Mouse (Mus musculus) lung, adult 2 months (tissue): ENCODE results near the gene Tusc2. TPM values are rescaled to one million over a fixed set of nuclear protein-coding genes. Genes with fewer than 3 reads are reported as not detected.
"Not testable (repeated sequence)": the region's sequence is repeated elsewhere in the genome, so short reads cannot be mapped to it uniquely, and the experiment has no call there.

Experiments used
- DNase-seq: peaks from one replicate; pipeline ENCODE4 v3.0.0; 2022
- H3K4me1 ChIP-seq: fragments of 200-500 bp; 2 replicates; pipeline ENCODE4 v1.6.1; 2011; ENCODE audit warnings: low read length; ENCODE audit not compliant: control insufficient read depth, insufficient read depth
- H3K4me3 ChIP-seq: fragments of 200-500 bp; replicated peaks from 2 replicates; pipeline ENCODE3; 2011; ENCODE audit warnings: low read depth, mild to moderate bottlenecking, control low read depth, low read length; ENCODE audit errors: extremely low read depth
- CTCF ChIP-seq: fragments of 200-500 bp; IDR thresholded peaks from 2 replicates; pipeline ENCODE4 v1.5.1; 2011; ENCODE audit warnings: mild to moderate bottlenecking, low read length, control low read depth; ENCODE audit not compliant: insufficient read depth
- POLR2A ChIP-seq: fragments of 200-500 bp; IDR thresholded peaks from 2 replicates; pipeline ENCODE4 v1.6.1; 2011; ENCODE audit warnings: low read depth, mild to moderate bottlenecking, control low read depth, low read length, borderline replicate concordance; ENCODE audit errors: extremely low read depth
- WGBS: fragments of 180-500 bp; shearing (Covaris S2); methylation state at CpG from one replicate; pipeline ENCODE4 v1.1.7; 2018; 5-methylcytosine and 5-hydroxymethylcytosine counted together
- polyA plus RNA-seq: library from polyadenylated mRNA; depleted of rRNA; stranded (reverse); fragments of >200 nt; gene quantifications from 2 replicates; pipeline ENCODE4 v1.2.3, GENCODE M21; 2012

The Tusc2 gene
- polyA plus RNA-seq, 1 experiment: 46.7 TPM

GRCm38 (mm10) chr9:107566855-107567254 is 3.8 kb downstream of the Tusc2 start:
- peaks cover 17% of the 10 kb centered on the region for H3K4me1 ChIP-seq
- H3K4me3 ChIP-seq: peak overlapping the region; percentile 76
- DNase-seq: peak; percentile 48
- WGBS: 38% methylated on average over 3 of the region's 3 CpGs
- TF ChIP-seq POLR2A (peak; percentile 51; the same call in 1 of the 2 replicates), CTCF (no peak)

- Histone ChIP-seq H3K4me3 (peak within 1 kb of the TSS; percentile 91), H3K4me1 (peaks cover 20% of the 10 kb centered on the region)
- WGBS: 25% methylated on average over 18 of the region's 18 CpGs
- DNase-seq: peak; percentile 49
- TF ChIP-seq CTCF: no peak
- TF ChIP-seq POLR2A: peak; percentile 85; the same call in 1 of the 2 replicates
Measured at GRCm38 (mm10) chr9:107567702-107568319, 4.8 kb downstream of the Tusc2 start, which contains the start of gene Hyal2. Gene Hyal2, plus strand, starts transcription at chr9:107567945.

DNA sequence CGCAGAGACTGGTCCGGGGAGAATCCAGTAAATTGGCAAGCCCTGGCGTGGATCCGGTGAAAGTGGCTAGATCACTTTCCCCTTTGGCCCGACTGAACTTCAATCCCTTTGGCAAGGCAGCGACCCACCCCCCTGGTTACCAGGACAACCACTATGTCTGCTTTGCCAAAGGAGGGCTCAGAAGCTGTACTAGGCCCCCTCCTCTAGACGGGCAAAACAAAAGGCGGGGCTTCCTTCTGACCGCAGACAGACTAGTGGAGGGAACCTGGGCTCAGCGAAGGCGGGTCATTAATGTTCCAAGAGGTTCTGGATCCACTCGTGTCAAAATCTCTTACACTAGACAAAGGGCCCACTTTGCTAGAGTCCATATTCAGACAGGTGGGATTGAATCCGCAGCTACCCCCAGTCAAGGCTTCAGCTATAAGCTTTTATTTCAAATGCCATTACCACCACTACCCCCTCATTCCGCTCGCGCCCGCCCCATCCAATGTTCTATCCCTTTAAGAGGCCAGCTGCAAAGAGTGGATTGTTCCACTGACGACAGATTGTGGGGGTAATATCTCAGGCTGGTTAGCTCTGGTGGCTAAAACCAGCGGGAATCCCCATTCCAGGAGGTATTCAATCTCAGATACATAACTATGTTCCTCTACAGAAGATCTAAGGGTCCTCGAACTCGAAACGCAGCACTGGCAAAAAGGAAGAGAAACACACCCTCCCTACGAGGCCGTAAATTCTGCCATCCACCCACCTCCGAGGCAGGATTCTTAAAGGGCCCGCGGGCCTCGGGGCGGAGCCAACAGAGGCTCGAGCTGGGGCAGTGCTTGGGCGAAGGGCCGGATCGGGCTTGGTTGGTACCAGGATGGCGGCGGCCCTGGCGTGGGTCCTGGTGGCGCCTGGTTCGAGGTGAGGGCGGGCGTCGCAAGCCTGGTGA is 5.5 kb downstream of the Tusc2 start:
- WGBS: under 1% methylated on average over 41 of the region's 41 CpGs
- Histone ChIP-seq H3K4me1 (peaks cover 20% of the 10 kb centered on the region), H3K4me3 (peak overlapping the region; percentile 91)
- peak; percentile 85 for DNase-seq
- no peak for TF ChIP-seq CTCF
- no peak; the same call in 1 of the 2 replicates for TF ChIP-seq POLR2A

- DNase-seq: no peak
- WGBS: under 1% methylated on average over 23 of the region's 23 CpGs
- no peak for TF ChIP-seq POLR2A
- TF ChIP-seq CTCF: no peak
Measured at GRCm38 (mm10) chr9:107569270-107569669, 6.2 kb downstream of the Tusc2 start.

GRCm38 (mm10) chr9:107570016-107570415 is 7.0 kb downstream of the Tusc2 start:
- Histone ChIP-seq H3K4me1 (peaks cover 14% of the 10 kb centered on the region), H3K4me3 (peak overlapping the region; percentile 91)
- TF ChIP-seq CTCF (no peak), POLR2A (peak; percentile 28; the same call in 1 of the 2 replicates)
- 29% methylated on average over 13 of the region's 13 CpGs for WGBS
- DNase-seq: no peak

More at GRCm38 (mm10) chr9:107569270-107569669, 6.2 kb downstream of the Tusc2 start:
- H3K4me1 ChIP-seq: peaks cover 16% of the 10 kb centered on the region
- H3K4me3 ChIP-seq: peak overlapping the region; percentile 91

- WGBS: 54% methylated on average over 21 of the region's 21 CpGs
- DNase-seq: no peak
- peaks cover 14% of the 10 kb centered on the region for H3K4me1 ChIP-seq
- H3K4me3 ChIP-seq: peak overlapping the region; percentile 91
- TF ChIP-seq CTCF: no peak
- peak; percentile 47; the same call in 1 of the 2 replicates for TF ChIP-seq POLR2A
Measured at GRCm38 (mm10) chr9:107570845-107571244, 7.8 kb downstream of the Tusc2 start.

GRCm38 (mm10) chr9:107571534-107572326 is 8.7 kb downstream of the Tusc2 start:
- peak overlapping the region; percentile 91 for H3K4me3 ChIP-seq
- no peak; the same call in 1 of the 2 replicates for TF ChIP-seq POLR2A
- no peak for TF ChIP-seq CTCF
- WGBS: 74% methylated on average over 22 of the region's 22 CpGs
- peaks cover 18% of the 10 kb centered on the region for H3K4me1 ChIP-seq
- no peak for DNase-seq

- peaks cover 18% of the 10 kb centered on the region for H3K4me1 ChIP-seq
- 93% methylated on average over 2 of the region's 2 CpGs for WGBS
- H3K4me3 ChIP-seq: no peak overlapping the region
- no peak for TF ChIP-seq CTCF
- no peak for TF ChIP-seq POLR2A
- no peak for DNase-seq
Measured at GRCm38 (mm10) chr9:107572327-107572662, 9.2 kb downstream of the Tusc2 start.

DNA sequence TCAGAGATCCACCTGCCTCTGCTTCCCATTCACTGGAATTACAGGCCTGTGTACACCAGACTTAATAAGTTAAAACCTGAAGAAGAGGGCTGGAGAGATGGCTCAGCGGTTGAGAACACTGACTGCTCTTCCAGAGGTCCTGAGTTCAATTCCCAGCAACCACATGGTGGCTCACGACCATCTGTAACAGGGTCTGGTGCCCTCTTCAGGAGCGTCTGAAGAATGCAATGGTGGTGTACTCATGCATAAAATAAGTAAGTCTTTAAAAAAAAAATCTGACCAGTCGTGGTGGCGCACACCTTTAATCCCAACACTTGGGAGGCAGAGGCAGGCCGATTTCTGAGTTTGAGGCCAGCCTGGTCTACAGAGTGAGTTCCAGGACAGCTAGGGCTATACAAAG is 10.7 kb downstream of the Tusc2 start:
- peaks cover 24% of the 10 kb centered on the region for H3K4me1 ChIP-seq
- 90% methylated on average over 6 of the region's 6 CpGs for WGBS
- DNase-seq, H3K4me3 ChIP-seq: not testable (repeated sequence)
